Mouse (Mus musculus): ENCODE results near the gene Zc2hc1b. TPM values are rescaled to one million over a fixed set of nuclear protein-coding genes. Genes with fewer than 3 reads are reported as not detected.

Gene Zc2hc1b
- total RNA-seq, 2 experiments from 2014 or later: not detected

- DNase-seq (ENCODE audit: low spot score in 2 of 2): peak; percentile 26 to 56
These were observed 5.0 kb downstream of the Zc2hc1b start for GRCm38 (mm10) chr10:13172798-13173221.

- no peak for DNase-seq (ENCODE audit: low spot score in 2 of 2)
These were observed 6.4 kb downstream of the Zc2hc1b start for GRCm38 (mm10) chr10:13171461-13171860.

GRCm38 (mm10) chr10:13170739-13171448, 6.9 kb downstream of the Zc2hc1b start:
- DNase-seq (ENCODE audit: low spot score in 2 of 2): peak in 1 of 2 experiments; percentile 46

GRCm38 (mm10) chr10:13168461-13168860, 9.4 kb downstream of the Zc2hc1b start:
- DNase-seq (ENCODE audit: low spot score in 2 of 2): no peak

GRCm38 (mm10) chr10:13162031-13162430, 15.8 kb downstream of the Zc2hc1b start:
- DNase-seq (ENCODE audit: low spot score in 2 of 2): no peak

GRCm38 (mm10) chr10:13160913-13161312, 16.9 kb downstream of the Zc2hc1b start:
- no peak for DNase-seq (ENCODE audit: low spot score in 2 of 2)

GRCm38 (mm10) chr10:13155377-13155776, 22.4 kb downstream of the Zc2hc1b start:
- DNase-seq (ENCODE audit: low spot score in 2 of 2): no peak

- peak in 1 of 2 experiments; percentile 7 for DNase-seq (ENCODE audit: low spot score in 2 of 2)
These were observed 24.9 kb downstream of the Zc2hc1b start for GRCm38 (mm10) chr10:13152811-13153364.

- peak; percentile 18 to 37 for DNase-seq (ENCODE audit: low spot score in 2 of 2)
These were observed 26.5 kb downstream of the Zc2hc1b start for GRCm38 (mm10) chr10:13151353-13151752.

GRCm38 (mm10) chr10:13150435-13150834, 27.4 kb downstream of the Zc2hc1b start:
- DNase-seq (ENCODE audit: low spot score in 2 of 2): peak in 1 of 2 experiments; percentile 1

- no peak for DNase-seq (ENCODE audit: low spot score in 2 of 2)
These were observed 37.4 kb downstream of the Zc2hc1b start for GRCm38 (mm10) chr10:13140434-13140833.

- no peak for DNase-seq (ENCODE audit: low spot score in 2 of 2)
These were observed 39.9 kb downstream of the Zc2hc1b start for GRCm38 (mm10) chr10:13137906-13138305.

- DNase-seq (ENCODE audit: low spot score in 2 of 2): no peak
These were observed 42.1 kb downstream of the Zc2hc1b start for GRCm38 (mm10) chr10:13135751-13136150.

GRCm38 (mm10) chr10:13135276-13135675, 42.5 kb downstream of the Zc2hc1b start:
- DNase-seq (ENCODE audit: low spot score in 2 of 2): no peak

GRCm38 (mm10) chr10:13133850-13134249, 44.0 kb downstream of the Zc2hc1b start:
- no peak for DNase-seq (ENCODE audit: low spot score in 2 of 2)

- DNase-seq (ENCODE audit: low spot score in 2 of 2): no peak
These were observed 49.9 kb downstream of the Zc2hc1b start for GRCm38 (mm10) chr10:13127946-13128345.

- no peak for DNase-seq (ENCODE audit: low spot score in 2 of 2)
These were observed 50.5 kb downstream of the Zc2hc1b start for GRCm38 (mm10) chr10:13127335-13127734.

GRCm38 (mm10) chr10:13125811-13126210, 52.0 kb downstream of the Zc2hc1b start:
- no peak for DNase-seq (ENCODE audit: low spot score in 2 of 2)

- no peak for DNase-seq (ENCODE audit: low spot score in 2 of 2)
These were observed 58.5 kb downstream of the Zc2hc1b start for GRCm38 (mm10) chr10:13119300-13119699.

- DNase-seq (ENCODE audit: low spot score in 2 of 2): no peak
These were observed 59.1 kb downstream of the Zc2hc1b start for GRCm38 (mm10) chr10:13118770-13119102.

GRCm38 (mm10) chr10:13118024-13118769, 59.6 kb downstream of the Zc2hc1b start:
- no peak for DNase-seq (ENCODE audit: low spot score in 2 of 2)
